Mouse (Mus musculus) embryonic facial prominence, embryonic 11.5 days (tissue): ENCODE data around the gene Ninl. TPM values are rescaled to one million over a fixed set of nuclear protein-coding genes. Genes with fewer than 3 reads are reported as not detected.
A peak's percentile ranks its signal among the peaks of the same experiment; 100 is the strongest.

ENCODE experiments used
- ATAC-seq: fragments of 200-750 bp; cut with Nextera tagmentation; replicated peaks from 2 replicates; pipeline ENCODE4 v1.8.0; 2017; ENCODE audit warnings: low read depth; ENCODE audit not compliant: insufficient number of reproducible peaks, low FRiP score, low TSS enrichment
- DNase-seq: peaks from one replicate; pipeline ENCODE4 v3.0.0-alpha.2; 2015; ENCODE audit warnings: low spot score
- H3K27ac ChIP-seq: fragments of 300-500 bp; sonication (generic); replicated peaks from 2 replicates; pipeline ENCODE4 v1.5.1; 2014; ENCODE audit warnings: mild to moderate bottlenecking, low read depth, low read length, control low read depth
- H3K27me3 ChIP-seq: fragments of 300-500 bp; sonication (generic); 2 replicates; pipeline ENCODE4 v1.6.1; 2014; ENCODE audit warnings: mild to moderate bottlenecking, low read length, moderate library complexity, mixed read lengths; ENCODE audit not compliant: control insufficient read depth, insufficient read depth
- H3K36me3 ChIP-seq: fragments of 300-500 bp; sonication (generic); replicated peaks from 2 replicates; pipeline ENCODE4 v1.6.1; 2014; ENCODE audit warnings: low read depth, mild to moderate bottlenecking, low read length, moderate library complexity, mixed read lengths; ENCODE audit not compliant: control insufficient read depth, insufficient read depth
- H3K4me1 ChIP-seq: fragments of 300-500 bp; sonication (generic); 2 replicates; pipeline ENCODE4 v1.6.1; 2014; ENCODE audit warnings: low read length, mixed read lengths; ENCODE audit not compliant: control insufficient read depth, insufficient read depth
- H3K4me2 ChIP-seq: fragments of 300-500 bp; sonication (generic); 2 replicates; pipeline ENCODE4 v1.6.1; 2014; ENCODE audit warnings: low read depth, mild to moderate bottlenecking, control low read depth, low read length, moderate library complexity
- H3K4me3 ChIP-seq: fragments of 300-500 bp; sonication (generic); 2 replicates; pipeline ENCODE4 v1.5.1; 2014; ENCODE audit warnings: low read depth, low read length, control low read depth
- H3K9ac ChIP-seq: fragments of 300-500 bp; sonication (generic); replicated peaks from 2 replicates; pipeline ENCODE4 v1.6.1; 2014; ENCODE audit warnings: mild to moderate bottlenecking, control low read depth, low read length
- H3K9me3 ChIP-seq: fragments of 300-500 bp; sonication (generic); replicated peaks from 2 replicates; pipeline ENCODE4 v1.6.1; 2016; ENCODE audit warnings: mild to moderate bottlenecking, low read length, inconsistent platforms, mixed read lengths; ENCODE audit not compliant: control insufficient read depth
- WGBS: fragments of 180-500 bp; shearing (Covaris S2); extraction: QIAGEN DNeasy Blood & Tissue Kit; methylation state at CpG from one replicate; pipeline ENCODE4 v1.1.7; 2014; 5-methylcytosine and 5-hydroxymethylcytosine counted together
- polyA plus RNA-seq: library from polyadenylated mRNA; unstranded; fragments of >200 nt; fragmentation: Nextera tagmentation; extraction: Ambion mirVana; gene quantifications from 2 replicates; pipeline ENCODE4 v1.2.1, GENCODE M21; 2014

The Ninl gene
- polyA plus RNA-seq, 1 experiment from 2014 or later, result 9.0 TPM

- Histone ChIP-seq H3K27me3 (no peaks in the 10 kb centered on the region), H3K9me3 (no peaks in the 10 kb centered on the region), H3K27ac (no peak overlapping the region), H3K36me3 (no peaks in the 10 kb centered on the region), H3K4me1 (no peaks in the 10 kb centered on the region), H3K4me3 (no peak overlapping the region), H3K9ac (no peak overlapping the region), H3K4me2 (no peak overlapping the region)
- no peak for ATAC-seq
- 93% methylated on average over 3 of the region's 3 CpGs for WGBS
- no peak for DNase-seq
Measured at GRCm38 (mm10) chr2:150923026-150923425, 116.2 kb downstream of the Ninl start.

- ATAC-seq, result no peak
- no peaks in the 10 kb centered on the region for H3K4me1 ChIP-seq
- H3K9me3 ChIP-seq, result no peaks in the 10 kb centered on the region
- no peak overlapping the region for H3K4me2 ChIP-seq
- no peak overlapping the region for H3K27ac ChIP-seq
- WGBS, result 89% methylated on average over 4 of the region's 4 CpGs
- no peaks in the 10 kb centered on the region for H3K27me3 ChIP-seq
- no peak for DNase-seq
- H3K36me3 ChIP-seq, result no peaks in the 10 kb centered on the region
- no peak overlapping the region for H3K4me3 ChIP-seq
- no peak overlapping the region for H3K9ac ChIP-seq
Measured at GRCm38 (mm10) chr2:150922165-150922564, 117.0 kb downstream of the Ninl start.

GRCm38 (mm10) chr2:150921697-150922096 is 117.5 kb downstream of the Ninl start:
- H3K4me1 ChIP-seq, result no peaks in the 10 kb centered on the region
- H3K9ac ChIP-seq, result no peak overlapping the region
- no peak for ATAC-seq
- H3K36me3 ChIP-seq, result no peaks in the 10 kb centered on the region; the same call in 1 of the 2 replicates
- H3K9me3 ChIP-seq, result no peaks in the 10 kb centered on the region
- WGBS, result 97% methylated on average over 6 of the region's 6 CpGs
- DNase-seq, result no peak
- H3K4me2 ChIP-seq, result no peak overlapping the region
- no peak overlapping the region for H3K4me3 ChIP-seq
- no peak overlapping the region for H3K27ac ChIP-seq
- H3K27me3 ChIP-seq, result no peaks in the 10 kb centered on the region

- H3K4me3 ChIP-seq, result no peak overlapping the region
- ATAC-seq, result no peak
- H3K27me3 ChIP-seq, result no peaks in the 10 kb centered on the region
- no peaks in the 10 kb centered on the region for H3K9me3 ChIP-seq
- H3K4me1 ChIP-seq, result no peaks in the 10 kb centered on the region
- H3K27ac ChIP-seq, result no peak overlapping the region
- WGBS, result 93% methylated on average over 3 of the region's 3 CpGs
- no peak overlapping the region for H3K4me2 ChIP-seq
- no peaks in the 10 kb centered on the region; the same call in 1 of the 2 replicates for H3K36me3 ChIP-seq
- DNase-seq, result no peak
- no peak overlapping the region for H3K9ac ChIP-seq
Measured at GRCm38 (mm10) chr2:150920543-150920942, 118.6 kb downstream of the Ninl start.

GRCm38 (mm10) chr2:150918720-150919119 is 120.5 kb downstream of the Ninl start:
- 0 out of 2 replicates have a peak, but pooled peaks have one; percentile 23 for ATAC-seq
- no peak for DNase-seq
- Histone ChIP-seq H3K9me3 (no peaks in the 10 kb centered on the region), H3K27me3 (no peaks in the 10 kb centered on the region), H3K4me3 (no peak overlapping the region), H3K27ac (no peak overlapping the region), H3K9ac (no peak overlapping the region), H3K36me3 (no peaks in the 10 kb centered on the region; the same call in 1 of the 2 replicates), H3K4me2 (no peak overlapping the region), H3K4me1 (no peaks in the 10 kb centered on the region)
- 91% methylated on average over 3 of the region's 3 CpGs for WGBS

- no peak overlapping the region for H3K4me3 ChIP-seq
- no peaks in the 10 kb centered on the region for H3K9me3 ChIP-seq
- no peaks in the 10 kb centered on the region for H3K4me1 ChIP-seq
- DNase-seq (no peak), ATAC-seq (no peak)
- H3K27me3 ChIP-seq, result no peaks in the 10 kb centered on the region
- no peaks in the 10 kb centered on the region; the same call in 1 of the 2 replicates for H3K36me3 ChIP-seq
- 93% methylated on average over 5 of the region's 5 CpGs for WGBS
- H3K4me2 ChIP-seq, result no peak overlapping the region
- no peak overlapping the region for H3K9ac ChIP-seq
- H3K27ac ChIP-seq, result no peak overlapping the region
Measured at GRCm38 (mm10) chr2:150915786-150916185, 123.4 kb downstream of the Ninl start.

- no peaks in the 10 kb centered on the region; the same call in 1 of the 2 replicates for H3K36me3 ChIP-seq
- H3K4me2 ChIP-seq, result no peak overlapping the region
- 80% methylated on average over 4 of the region's 4 CpGs for WGBS
- no peaks in the 10 kb centered on the region for H3K9me3 ChIP-seq
- H3K4me3 ChIP-seq, result no peak overlapping the region
- ATAC-seq (no peak), DNase-seq (no peak)
- no peak overlapping the region for H3K27ac ChIP-seq
- no peaks in the 10 kb centered on the region for H3K27me3 ChIP-seq
- no peaks in the 10 kb centered on the region for H3K4me1 ChIP-seq
- no peak overlapping the region for H3K9ac ChIP-seq
Measured at GRCm38 (mm10) chr2:150914781-150915515, 124.2 kb downstream of the Ninl start.

- DNase-seq, result peak; percentile 8
- Histone ChIP-seq H3K36me3 (no peaks in the 10 kb centered on the region), H3K27me3 (no peaks in the 10 kb centered on the region), H3K9me3 (no peaks in the 10 kb centered on the region), H3K27ac (no peak overlapping the region), H3K4me3 (peak overlapping the region; percentile 54), H3K9ac (peak overlapping the region; percentile 59), H3K4me1 (no peaks in the 10 kb centered on the region), H3K4me2 (peak overlapping the region; percentile 47)
- WGBS, result 48% methylated on average over 7 of the region's 10 CpGs
- 0 out of 2 replicates have a peak, but pooled peaks have one; percentile 39 for ATAC-seq
Measured at GRCm38 (mm10) chr2:150910295-150910881, 128.8 kb downstream of the Ninl start.
